Mouse (Mus musculus): Measurements from ENCODE around the gene Gusb.
"Not testable (repeated sequence)": the region's sequence is repeated elsewhere in the genome, so short reads cannot be mapped to it uniquely, and the experiment has no call there.

Gene Gusb

DNA sequence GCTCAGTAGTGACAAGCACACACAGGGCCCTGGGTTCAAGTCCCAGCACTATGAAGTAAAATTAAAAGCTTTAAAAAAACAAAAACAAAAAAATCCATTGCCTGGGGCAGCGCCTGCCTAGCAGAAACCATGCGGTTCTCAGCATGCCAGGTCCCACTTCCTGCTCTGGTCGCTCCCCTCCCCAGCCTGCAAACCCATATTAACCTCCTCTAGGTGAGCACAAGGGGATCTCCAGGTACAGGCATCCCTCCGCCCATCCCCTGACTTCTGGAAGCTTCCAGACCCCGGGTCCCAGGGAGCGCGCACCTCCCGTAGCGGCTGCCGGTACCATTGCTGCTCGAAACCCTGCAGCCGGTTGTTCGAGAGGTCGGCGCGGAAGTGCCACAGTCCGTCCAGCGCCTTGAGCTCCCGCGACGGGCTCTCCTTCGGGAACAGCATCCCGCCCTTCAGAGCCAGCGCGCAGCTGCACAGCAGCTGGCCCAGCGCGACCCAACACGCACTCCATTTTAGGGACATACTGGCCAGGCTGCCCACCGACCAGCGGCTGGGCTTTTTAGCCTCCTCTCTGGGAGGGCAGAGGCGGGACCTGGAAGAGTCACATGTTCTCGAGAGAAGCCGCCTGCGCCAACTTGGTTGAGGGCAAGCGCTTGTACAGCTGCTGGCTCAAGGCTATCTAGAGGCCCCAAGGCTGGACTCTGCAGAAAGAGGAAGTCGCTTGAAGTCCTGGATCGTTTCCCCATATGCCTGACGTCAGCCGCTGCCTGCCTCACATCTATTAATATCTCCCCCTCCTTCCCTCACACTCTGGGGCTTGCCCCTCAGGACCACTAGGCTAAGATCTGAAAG, at the start of gene Gusb:
Gusb (minus strand) TSS at position 749 of the 846 bp plus-strand sequence.
- DNase-seq, result peak; percentile 50 to 63

DNA sequence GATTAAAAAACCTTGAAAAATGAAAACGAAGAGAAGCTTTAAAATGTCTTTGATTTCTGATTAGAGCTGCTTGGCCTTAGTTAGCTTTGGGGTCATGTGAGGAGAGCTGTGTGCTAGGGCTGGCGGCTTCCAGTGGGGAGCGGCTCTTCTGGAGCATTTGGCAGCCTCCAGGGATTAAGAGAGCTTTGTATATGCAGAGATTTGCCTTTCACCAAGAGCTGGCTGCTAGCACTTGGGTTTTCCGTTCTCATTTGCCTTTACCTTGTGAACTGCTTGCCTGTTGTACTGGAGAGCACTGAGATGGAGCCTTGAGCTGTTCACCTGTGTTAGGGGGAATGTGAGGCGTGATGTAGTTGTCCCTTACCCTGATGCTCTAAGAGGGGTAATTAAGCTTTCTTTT, 49.7 kb upstream of the Gusb start:
- no peak for DNase-seq

DNA sequence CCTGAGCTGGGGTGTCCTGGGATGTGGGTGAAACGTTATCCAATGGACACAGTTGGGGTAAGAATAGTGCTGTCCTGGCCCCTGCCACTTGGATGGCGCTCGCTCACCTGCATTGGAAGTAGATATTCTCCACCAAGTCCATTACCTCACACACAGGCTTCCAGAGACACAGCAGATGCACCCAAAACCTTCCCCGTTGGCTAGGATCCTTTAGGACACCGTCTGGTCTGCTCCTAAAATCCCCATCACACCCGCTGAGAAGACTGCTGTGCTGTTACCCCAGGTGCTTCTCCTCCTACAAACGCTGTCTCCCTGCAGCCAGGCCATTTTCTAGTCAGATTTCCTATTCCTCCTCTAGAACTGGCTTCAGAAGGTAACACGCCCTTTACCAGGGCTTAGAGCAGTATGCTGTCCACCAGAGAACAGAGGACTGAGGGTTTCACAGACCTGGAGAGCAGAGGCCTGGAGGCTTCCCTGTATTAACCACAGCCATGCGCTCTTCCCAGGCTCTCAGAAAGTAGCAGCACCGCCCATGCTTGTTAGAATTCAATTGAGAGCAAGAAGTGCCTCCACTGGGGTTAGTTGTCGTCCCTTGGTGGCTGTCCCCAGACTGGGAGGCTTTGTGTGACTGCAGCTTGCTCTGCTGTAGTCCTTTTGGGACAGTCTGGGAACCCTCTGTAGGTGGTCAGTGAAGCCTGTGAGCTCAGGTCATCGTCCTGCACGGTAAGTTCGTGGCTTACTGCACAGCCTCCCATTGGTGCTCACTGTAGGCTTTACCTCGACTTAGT, 48.4 kb upstream of the Gusb start:
- DNase-seq, result no peak

GRCm38 (mm10) chr5:130050416-130050815, 47.6 kb upstream of the Gusb start:
- no peak for DNase-seq

- DNase-seq, result no peak
Measured at GRCm38 (mm10) chr5:130048786-130049520, 46.1 kb upstream of the Gusb start.

DNA sequence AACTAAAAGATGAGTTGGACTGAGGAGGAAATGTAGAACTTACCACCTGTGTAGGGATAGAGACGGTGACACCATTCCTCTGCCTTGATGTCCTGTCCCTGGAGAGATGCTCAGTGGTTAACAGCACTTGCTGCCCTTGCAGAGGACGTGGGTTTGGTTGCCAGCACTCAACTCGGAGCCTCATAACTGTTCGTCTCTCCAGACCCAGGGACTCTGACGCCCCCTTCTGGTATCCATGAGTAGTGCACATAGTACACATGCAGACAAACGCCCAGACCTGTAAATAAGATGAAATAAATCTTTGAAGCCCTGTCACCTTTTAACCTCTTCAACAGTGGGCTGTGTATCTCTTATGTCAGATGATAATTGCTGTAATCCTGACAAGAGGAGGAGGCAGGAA, 44.2 kb upstream of the Gusb start:
- DNase-seq, result no peak

DNA sequence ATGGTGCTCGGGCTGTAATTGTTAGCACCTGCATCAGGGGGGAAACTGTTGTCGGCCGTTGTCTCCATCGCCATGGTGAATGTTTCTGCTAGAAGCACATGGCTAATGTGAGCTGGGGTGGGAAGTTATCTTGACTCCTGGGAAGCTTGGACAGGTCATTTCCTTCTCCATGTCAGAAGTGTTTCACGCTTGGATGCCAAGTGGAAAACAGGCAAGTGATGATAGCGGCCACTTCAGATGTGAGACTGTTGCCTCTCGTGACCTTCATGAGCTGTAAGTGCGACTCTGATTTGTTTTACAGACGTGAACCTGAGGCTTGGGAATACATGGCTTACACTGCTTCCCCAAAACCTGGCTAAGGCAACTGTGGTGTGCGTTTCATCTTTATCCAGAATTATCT, 43.7 kb upstream of the Gusb start:
- no peak for DNase-seq

- no peak for DNase-seq
Measured at GRCm38 (mm10) chr5:130046100-130046499, 43.3 kb upstream of the Gusb start.

- no peak for DNase-seq
Measured at GRCm38 (mm10) chr5:130044201-130044695, 41.4 kb upstream of the Gusb start.

DNA sequence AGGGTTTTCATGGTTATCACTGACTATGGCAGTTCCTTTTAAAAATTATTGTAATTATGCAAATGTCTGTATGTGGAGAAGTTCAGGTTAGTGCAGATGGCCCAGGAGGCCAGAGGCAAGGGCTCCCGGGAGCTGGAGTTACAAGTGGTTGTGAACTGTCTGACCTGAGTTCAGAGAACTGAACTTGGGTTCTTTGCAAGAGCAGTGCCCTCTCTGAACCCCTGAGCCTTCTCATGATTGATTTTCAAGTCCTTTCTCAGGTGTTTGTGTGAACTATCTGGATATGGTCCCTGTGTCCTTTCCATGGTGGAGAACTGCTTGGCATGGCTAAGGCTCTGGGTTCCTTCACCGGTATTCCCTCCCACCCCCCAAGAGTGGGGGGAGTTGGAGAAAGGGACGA, 40.9 kb upstream of the Gusb start:
- no peak for DNase-seq

DNA sequence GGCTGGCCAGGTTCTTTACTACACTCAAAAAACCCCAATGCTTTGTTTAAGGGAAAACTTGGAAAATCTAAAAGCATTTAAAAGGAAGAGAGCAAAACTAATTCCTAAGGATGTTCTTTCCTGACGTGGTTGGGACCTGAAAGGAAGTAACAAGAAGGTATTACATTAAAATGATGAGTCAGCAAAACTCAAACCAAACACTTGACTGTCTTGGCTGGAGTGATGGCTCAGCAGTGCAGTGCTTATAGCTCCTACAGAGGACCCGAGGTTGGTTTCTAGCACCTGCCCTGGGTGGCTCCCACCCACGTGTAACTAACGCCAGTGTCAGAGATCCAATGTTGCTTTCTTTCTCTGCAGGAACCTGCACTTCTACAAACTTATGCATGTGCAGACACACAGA, 38.4 kb upstream of the Gusb start:
- no peak for DNase-seq

GRCm38 (mm10) chr5:130040797-130041196, 37.9 kb upstream of the Gusb start:
- no peak for DNase-seq

- DNase-seq, result peak in 1 of 2 experiments; percentile 15
Measured at GRCm38 (mm10) chr5:130037752-130038455, 35.1 kb upstream of the Gusb start.

GRCm38 (mm10) chr5:130036300-130036699, 33.5 kb upstream of the Gusb start:
- not testable (repeated sequence) for DNase-seq

- DNase-seq, result no peak
Measured at GRCm38 (mm10) chr5:130033869-130034268, 31.0 kb upstream of the Gusb start.

- DNase-seq, result no peak
Measured at GRCm38 (mm10) chr5:130031410-130032390, 28.9 kb upstream of the Gusb start.

- peak; percentile 71 to 73 for DNase-seq
Measured at GRCm38 (mm10) chr5:130029142-130029897, 26.5 kb upstream of the Gusb start, which contains the start of the genes Asl and Crcp. TSS of gene Asl (minus strand) at chr5:130029247. TSS of gene Crcp (plus strand) at chr5:130029290.

DNA sequence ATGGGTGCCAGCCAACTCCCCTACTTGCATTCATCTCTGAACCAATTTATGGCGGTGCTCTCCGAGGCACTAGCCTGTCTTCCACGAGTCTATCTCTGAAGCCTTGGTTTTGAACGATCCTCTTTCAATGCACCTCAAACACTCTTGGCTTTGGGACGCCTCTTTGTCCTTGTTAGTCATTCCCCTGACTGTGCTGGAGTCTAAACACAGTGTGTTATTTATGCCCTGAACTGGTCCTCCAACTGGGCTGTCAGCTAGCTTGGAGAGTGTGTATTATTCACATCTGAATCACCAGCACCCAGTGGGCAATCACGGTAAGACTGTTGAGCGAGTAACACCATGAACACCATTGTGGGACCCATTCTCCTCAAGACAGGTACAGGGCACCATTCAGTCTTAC, 24.8 kb upstream of the Gusb start:
- no peak for DNase-seq

DNA sequence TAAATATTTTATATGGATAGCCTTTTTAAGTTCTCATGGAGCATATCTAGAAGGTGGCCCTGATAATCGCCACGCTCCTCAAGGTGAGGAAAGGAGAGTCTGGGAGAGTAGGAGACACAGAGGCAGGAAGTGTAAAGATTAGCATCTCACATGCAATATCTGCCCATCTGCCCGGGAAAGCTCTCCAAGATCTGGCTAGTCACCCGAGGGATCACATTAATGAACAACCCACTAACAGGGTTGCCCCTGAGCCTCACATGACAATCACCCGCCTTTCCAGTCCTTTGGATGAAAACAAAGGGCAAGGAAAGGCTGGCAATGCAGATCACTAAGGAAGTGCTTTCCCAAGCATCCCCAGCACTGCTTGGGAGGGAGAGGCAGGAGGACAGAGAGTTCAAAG, 24.3 kb upstream of the Gusb start:
- no peak for DNase-seq
